Mouse (Mus musculus) MEL (cell line): ENCODE results near the gene Bace1. TPM values are rescaled to one million over a fixed set of nuclear protein-coding genes. Genes with fewer than 3 reads are reported as not detected.

Experiments used
- DNase-seq: peaks from one replicate; pipeline ENCODE4 v3.0.0; 2011; ENCODE audit warnings: low read depth, low spot score
- H3K27ac ChIP-seq: 2 replicates; pipeline ENCODE4 v1.5.1; 2012; ENCODE audit warnings: low read depth, mild to moderate bottlenecking, control low read depth, low read length, moderate library complexity; ENCODE audit not compliant: control insufficient read depth
- H3K27me3 ChIP-seq, 2 experiments: fragments of 150-350 bp in 1 of 2; sonication (generic) in 1 of 2; 2 replicates each; pipeline ENCODE4 v1.6.1; 2012; ENCODE audit warnings: low read length in 2 of 2, mild to moderate bottlenecking in 2 of 2, improper control_type of control experiment in 1 of 2, moderate library complexity in 1 of 2; ENCODE audit not compliant: insufficient read depth in 2 of 2, control insufficient read depth in 1 of 2
- H3K36me3 ChIP-seq, 2 experiments: 2 replicates each; pipeline ENCODE4 v1.6.1; 2012 to 2014; ENCODE audit warnings: low read length in 2 of 2, improper control_type of control experiment in 1 of 2, inconsistent platforms in 1 of 2, mild to moderate bottlenecking in 1 of 2; ENCODE audit not compliant: insufficient read depth in 2 of 2, control insufficient read depth in 1 of 2
- H3K4me1 ChIP-seq, 2 experiments: fragments of 150-350 bp in 1 of 2; sonication (generic) in 1 of 2; 2 replicates each; pipeline ENCODE4 v1.6.1; 2012; ENCODE audit warnings: low read length in 2 of 2, improper control_type of control experiment in 1 of 2, mild to moderate bottlenecking in 1 of 2; ENCODE audit not compliant: insufficient read depth in 2 of 2, control insufficient read depth in 1 of 2
- H3K4me3 ChIP-seq, 2 experiments: fragments of 150-350 bp in 1 of 2; sonication (generic) in 1 of 2; 2 replicates each; pipeline ENCODE4 v1.5.1; 2012; ENCODE audit warnings: low read depth in 2 of 2, low read length in 2 of 2, mild to moderate bottlenecking in 2 of 2, moderate library complexity in 2 of 2, control low read depth in 1 of 2, improper control_type of control experiment in 1 of 2; ENCODE audit not compliant: control insufficient read depth in 1 of 2, insufficient read depth in 1 of 2
- H3K79me2 ChIP-seq: 2 replicates; pipeline ENCODE4 v1.6.1; 2012; ENCODE audit warnings: mild to moderate bottlenecking, low read length, moderate library complexity; ENCODE audit not compliant: control insufficient read depth, poor library complexity, insufficient read depth
- H3K9ac ChIP-seq: 2 replicates; pipeline ENCODE4 v1.6.1; 2012; ENCODE audit warnings: low read depth, mild to moderate bottlenecking, control low read depth, low read length, moderate library complexity; ENCODE audit not compliant: control insufficient read depth, poor library complexity, severe bottlenecking
- H3K9me3 ChIP-seq: fragments of 150-350 bp; sonication (generic); replicated peaks from 2 replicates; pipeline ENCODE4 v1.6.1; 2012; ENCODE audit warnings: mild to moderate bottlenecking, low read length, improper control_type of control experiment, moderate library complexity; ENCODE audit not compliant: insufficient read depth
- BHLHE40 ChIP-seq: IDR thresholded peaks from 2 replicates; pipeline ENCODE4 v1.6.1; 2012; ENCODE audit warnings: low read depth, mild to moderate bottlenecking, inconsistent platforms, low read length, improper control_type of control experiment, borderline replicate concordance
- CHD2 ChIP-seq: IDR thresholded peaks from 2 replicates; pipeline ENCODE4 v1.6.1; 2011; ENCODE audit warnings: low read length, improper control_type of control experiment
- CTCF ChIP-seq, 3 experiments: IDR thresholded peaks in 2 of 3; conservative IDR thresholded peaks in 1 of 3; 2 replicates each; pipeline ENCODE4 v1.5.1; 2011 to 2012; ENCODE audit warnings: low read length in 3 of 3, low read depth in 2 of 3, mild to moderate bottlenecking in 2 of 3, improper control_type of control experiment in 1 of 3, inconsistent platforms in 1 of 3, mixed read lengths in 1 of 3, moderate library complexity in 1 of 3; ENCODE audit not compliant: control insufficient read depth in 1 of 3, insufficient read depth in 1 of 3, poor library complexity in 1 of 3, severe bottlenecking in 1 of 3
- E2F4 ChIP-seq: IDR thresholded peaks from 2 replicates; pipeline ENCODE4 v1.6.1; 2011; ENCODE audit warnings: low read depth, low read length, improper control_type of control experiment, borderline replicate concordance
- EP300 ChIP-seq, 2 experiments: IDR thresholded peaks; 2 replicates each; pipeline ENCODE4 v1.6.1; 2011; ENCODE audit warnings: improper control_type of control experiment in 2 of 2, low read length in 2 of 2, low read depth in 1 of 2, mild to moderate bottlenecking in 1 of 2
- GATA1 ChIP-seq: IDR thresholded peaks from 2 replicates; pipeline ENCODE4 v1.6.1; 2011; ENCODE audit warnings: low read depth, low read length, improper control_type of control experiment
- JUND ChIP-seq: IDR thresholded peaks from 2 replicates; pipeline ENCODE4 v1.6.1; 2011; ENCODE audit warnings: low read depth, mild to moderate bottlenecking, improper control_type of control experiment, low read length
- KAT2A ChIP-seq: conservative IDR thresholded peaks from 2 replicates; pipeline ENCODE4 v1.6.1; 2012; ENCODE audit warnings: low read depth, low read length, improper control_type of control experiment, inconsistent platforms
- MAFK ChIP-seq: IDR thresholded peaks from 2 replicates; pipeline ENCODE4 v1.6.1; 2011; ENCODE audit warnings: low read depth, mild to moderate bottlenecking, low read length, improper control_type of control experiment, borderline replicate concordance
- MAX ChIP-seq: IDR thresholded peaks from 2 replicates; pipeline ENCODE4 v1.6.1; 2011; ENCODE audit warnings: low read length, improper control_type of control experiment
- MAZ ChIP-seq: IDR thresholded peaks from 2 replicates; pipeline ENCODE4 v1.6.1; 2012; ENCODE audit warnings: low read depth, mild to moderate bottlenecking, inconsistent platforms, low read length, improper control_type of control experiment
- MEF2A ChIP-seq: IDR thresholded peaks from 2 replicates; pipeline ENCODE4 v1.6.1; 2014; ENCODE audit warnings: low read depth, mild to moderate bottlenecking, inconsistent platforms, low read length, improper control_type of control experiment; ENCODE audit not compliant: poor library complexity, insufficient replicate concordance, severe bottlenecking; ENCODE audit errors: extremely low read depth
- MYB ChIP-seq: IDR thresholded peaks from 2 replicates; pipeline ENCODE4 v1.6.1; 2011; ENCODE audit warnings: mild to moderate bottlenecking, low read depth, low read length, improper control_type of control experiment
- NELFE ChIP-seq: IDR thresholded peaks from 2 replicates; pipeline ENCODE4 v1.6.1; 2011; ENCODE audit warnings: low read depth, low read length, improper control_type of control experiment
- POLR2AphosphoS2 ChIP-seq: IDR thresholded peaks from 2 replicates; pipeline ENCODE4 v1.6.1; 2011; ENCODE audit warnings: low read length, improper control_type of control experiment
- POLR2AphosphoS5 ChIP-seq: IDR thresholded peaks from 2 replicates; pipeline ENCODE4 v1.6.1; 2012; ENCODE audit warnings: low read depth, borderline replicate concordance, mild to moderate bottlenecking, inconsistent platforms, low read length, moderate library complexity, mixed read lengths
- RCOR1 ChIP-seq: IDR thresholded peaks from 2 replicates; pipeline ENCODE4 v1.6.1; 2012; ENCODE audit warnings: low read depth, mild to moderate bottlenecking, inconsistent platforms, low read length, improper control_type of control experiment
- SIN3A ChIP-seq: IDR thresholded peaks from 2 replicates; pipeline ENCODE4 v1.6.1; 2012; ENCODE audit warnings: low read length, improper control_type of control experiment, inconsistent platforms
- TBP ChIP-seq: IDR thresholded peaks from 2 replicates; pipeline ENCODE4 v1.8.0; 2011; ENCODE audit warnings: low read depth, low read length, improper control_type of control experiment
- USF1 ChIP-seq: IDR thresholded peaks from 2 replicates; pipeline ENCODE4 v1.6.1; 2014; ENCODE audit warnings: low read depth, mild to moderate bottlenecking, inconsistent platforms, low read length, improper control_type of control experiment, moderate library complexity
- USF2 ChIP-seq, 2 experiments: IDR thresholded peaks; 2 replicates each; pipeline ENCODE4 v1.6.1; 2011 to 2012; ENCODE audit warnings: improper control_type of control experiment in 2 of 2, low read length in 2 of 2, borderline replicate concordance in 1 of 2, inconsistent platforms in 1 of 2, low read depth in 1 of 2, mild to moderate bottlenecking in 1 of 2; ENCODE audit not compliant: insufficient read depth in 1 of 2
- ZKSCAN1 ChIP-seq: IDR thresholded peaks from 2 replicates; pipeline ENCODE4 v1.6.1; 2012; ENCODE audit warnings: low read depth, mild to moderate bottlenecking, inconsistent platforms, low read length, improper control_type of control experiment, moderate library complexity
- ZMIZ1 ChIP-seq: IDR thresholded peaks from 2 replicates; pipeline ENCODE4 v1.6.1; 2012; ENCODE audit warnings: low read depth, mild to moderate bottlenecking, inconsistent platforms, low read length, improper control_type of control experiment, moderate library complexity
- ZNF384 ChIP-seq: IDR thresholded peaks from 2 replicates; pipeline ENCODE4 v1.6.1; 2012; ENCODE audit warnings: low read depth, mild to moderate bottlenecking, inconsistent platforms, low read length, improper control_type of control experiment
- polyA plus RNA-seq, 2 experiments: library from polyadenylated mRNA; stranded (reverse) in 1 of 2; unstranded in 1 of 2; fragments of >175 nt in 1 of 2; fragments of >200 nt in 1 of 2; gene quantifications; 2 replicates each; pipeline versions ENCODE4 v1.2.1 to v1.2.4; 2012; ENCODE audit warnings: low replicate concordance in 2 of 2, low read depth in 1 of 2; ENCODE audit not compliant: insufficient read length in 2 of 2, insufficient read depth in 1 of 2, missing spikeins in 1 of 2
- total RNA-seq: library from RNA; depleted of rRNA; stranded (reverse); fragments of 300-350 nt; gene quantifications from 2 replicates; pipeline ENCODE4 v1.2.3, GENCODE M21; 2012

Gene Bace1
- total and polyA plus RNA-seq, 3 experiments = 0.27 to 4.0 TPM; not detected in 1

- H3K9ac ChIP-seq = no peak overlapping the region
- no peak for DNase-seq
- H3K36me3 ChIP-seq = no peaks in the 10 kb centered on the region
- H3K27ac ChIP-seq = no peak overlapping the region
- no peak overlapping the region for H3K4me3 ChIP-seq
- no peaks in the 10 kb centered on the region for H3K4me1 ChIP-seq
- no peaks in the 10 kb centered on the region for H3K79me2 ChIP-seq
- H3K27me3 ChIP-seq = peaks cover 0 to 2% of the 10 kb centered on the region in 2 experiments; a peak in 2 of 4 replicates
- no peaks in the 10 kb centered on the region for H3K9me3 ChIP-seq
- no peak for TF ChIP-seq ZMIZ1
- no peak for TF ChIP-seq MAZ
- TF ChIP-seq KAT2A = no peak
- no peak for TF ChIP-seq POLR2AphosphoS5
- TF ChIP-seq ZNF384 = no peak
- no peak for TF ChIP-seq MAX
- no peak for TF ChIP-seq TBP
- no peak for TF ChIP-seq JUND
- no peak for TF ChIP-seq MYB
- no peak for TF ChIP-seq ZKSCAN1
- no peak for TF ChIP-seq CTCF (IDR thresholded peaks at IDR 0.05 in 2 of 3, conservative IDR thresholded peaks at IDR 0.05 in 1 of 3; ENCODE audit: control insufficient read depth in 1 of 3, insufficient read depth in 1 of 3, low read depth in 2 of 3, low read length in 3 of 3, poor library complexity in 1 of 3, severe bottlenecking in 1 of 3)
- TF ChIP-seq RCOR1 = no peak
- TF ChIP-seq EP300 (IDR thresholded peaks at IDR 0.05; ENCODE audit: low read depth in 1 of 2, low read length in 2 of 2) = no peak
- TF ChIP-seq USF1 = no peak
Measured at GRCm38 (mm10) chr9:45846891-45847460, 8.6 kb downstream of the Bace1 start.

GRCm38 (mm10) chr9:45849528-45850408 lies 11.4 kb downstream of the Bace1 start:
- TF ChIP-seq MAZ (no peak), ZNF384 (no peak), CHD2 (no peak), BHLHE40 (no peak), EP300 (IDR thresholded peaks at IDR 0.05; ENCODE audit: low read depth in 1 of 2, low read length in 2 of 2) (no peak), SIN3A (no peak), USF2 (IDR thresholded peaks at IDR 0.05; ENCODE audit: borderline replicate concordance in 1 of 2, insufficient read depth in 1 of 2, low read depth in 1 of 2, low read length in 2 of 2) (no peak), POLR2AphosphoS2 (no peak), MAFK (no peak), E2F4 (no peak), NELFE (no peak), TBP (no peak), MEF2A (no peak), KAT2A (no peak), GATA1 (no peak)
- Histone ChIP-seq H3K36me3 (no peaks in the 10 kb centered on the region), H3K27me3 (no peaks in the 10 kb centered on the region), H3K4me1 (no peaks in the 10 kb centered on the region), H3K79me2 (no peaks in the 10 kb centered on the region), H3K27ac (no peak overlapping the region), H3K9ac (no peak overlapping the region), H3K4me3 (no peak overlapping the region), H3K9me3 (no peaks in the 10 kb centered on the region)
- DNase-seq = no peak
